Mouse (Mus musculus) cerebellum, adult 8-10 months (tissue): Measurements from ENCODE around the gene Smim23.

Experiments
- DNase-seq: peaks from one replicate; pipeline ENCODE4 v3.0.0; 2022

Gene Smim23

GRCm38 (mm10) chr11:32780747-32781536 lies 43.5 kb downstream of the Smim23 start:
- DNase-seq, result no peak

- DNase-seq, result no peak
These were observed 55.6 kb downstream of the Smim23 start for GRCm38 (mm10) chr11:32768642-32769343.
